Mouse (Mus musculus) embryonic facial prominence, embryonic 13.5 days (tissue): ENCODE results near the gene Psmb5. TPM values are rescaled to one million over a fixed set of nuclear protein-coding genes. Genes with fewer than 3 reads are reported as not detected.

Source experiments
- ATAC-seq: fragments of 200-750 bp; cut with Nextera tagmentation; 2 replicates; pipeline ENCODE4 v1.8.0; 2017; ENCODE audit warnings: low read depth; ENCODE audit not compliant: insufficient number of reproducible peaks, insufficient read depth, low FRiP score, low TSS enrichment
- H3K27ac ChIP-seq: fragments of 300-500 bp; sonication (generic); 2 replicates; pipeline ENCODE4 v1.5.1; 2015; ENCODE audit warnings: moderate library complexity, mild to moderate bottlenecking, inconsistent platforms
- H3K27me3 ChIP-seq: fragments of 300-500 bp; sonication (generic); 2 replicates; pipeline ENCODE4 v1.6.1; 2015; ENCODE audit warnings: mild to moderate bottlenecking, inconsistent platforms
- H3K36me3 ChIP-seq: fragments of 300-500 bp; sonication (generic); 2 replicates; pipeline ENCODE4 v1.6.1; 2015; ENCODE audit warnings: mild to moderate bottlenecking, inconsistent platforms
- H3K4me1 ChIP-seq: fragments of 300-500 bp; sonication (generic); 2 replicates; pipeline ENCODE4 v1.6.1; 2015; ENCODE audit warnings: inconsistent platforms
- H3K4me2 ChIP-seq: fragments of 300-500 bp; sonication (generic); 2 replicates; pipeline ENCODE4 v1.6.1; 2015; ENCODE audit warnings: moderate library complexity, mild to moderate bottlenecking, inconsistent platforms
- H3K4me3 ChIP-seq: fragments of 300-500 bp; sonication (generic); 2 replicates; pipeline ENCODE4 v1.5.1; 2015; ENCODE audit warnings: mild to moderate bottlenecking, inconsistent platforms
- H3K9ac ChIP-seq: fragments of 300-500 bp; sonication (generic); 2 replicates; pipeline ENCODE4 v1.6.1; 2015; ENCODE audit warnings: mild to moderate bottlenecking, inconsistent platforms
- H3K9me3 ChIP-seq: fragments of 300-500 bp; sonication (generic); 2 replicates; pipeline ENCODE4 v1.6.1; 2016; ENCODE audit warnings: inconsistent platforms
- WGBS: fragments of 180-500 bp; shearing (Covaris S2); methylation state at CpG from one replicate; pipeline ENCODE4 v1.1.7; 2015; ENCODE audit warnings: mixed read lengths; 5-methylcytosine and 5-hydroxymethylcytosine counted together
- polyA plus RNA-seq: library from polyadenylated mRNA; unstranded; fragments of >200 nt; fragmentation: Nextera tagmentation; extraction: Ambion mirVana; gene quantifications from 2 replicates; pipeline ENCODE4 v1.2.1, GENCODE M21; 2015

Gene Psmb5
- polyA plus RNA-seq: 390 and 393 TPM in 2 replicates

DNA sequence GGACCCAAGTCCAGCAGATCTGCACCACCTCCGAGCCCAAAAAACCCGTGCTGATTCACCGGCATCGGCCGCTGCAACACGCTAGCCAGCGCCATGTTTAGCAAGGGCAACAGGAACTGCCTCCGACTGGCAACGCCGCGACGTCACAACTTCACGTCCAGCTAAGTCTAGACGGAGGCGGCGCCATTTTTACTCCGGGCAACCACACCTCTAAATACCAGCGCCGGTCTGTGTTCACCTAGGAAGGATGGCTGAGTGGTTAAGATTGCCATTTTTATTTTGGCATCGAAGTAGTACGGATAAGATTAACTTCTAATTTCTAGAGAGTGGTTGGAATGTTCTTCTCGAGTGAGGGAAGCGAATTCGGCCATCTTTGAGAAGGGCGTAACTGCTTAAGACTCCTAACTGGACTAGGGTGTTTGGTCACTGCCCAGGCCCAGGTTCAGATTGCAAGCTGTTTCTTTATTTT lies at the start of gene Psmb5:
Gene Psmb5 (minus strand): TSS at position 126 of the 469 bp plus-strand sequence.
- peak; percentile 79 for ATAC-seq
- peak within 1 kb of the TSS; percentile 85 for H3K27ac ChIP-seq
- no peaks in the 10 kb centered on the region for H3K9me3 ChIP-seq
- H3K9ac ChIP-seq: peak within 1 kb of the TSS; percentile 94
- H3K36me3 ChIP-seq: peaks cover 29% of the 10 kb centered on the region
- H3K4me1 ChIP-seq: peaks cover 13% of the 10 kb centered on the region
- H3K27me3 ChIP-seq: no peaks in the 10 kb centered on the region
- peak within 1 kb of the TSS; percentile 77 for H3K4me3 ChIP-seq
- WGBS: under 1% methylated on average over 25 of the region's 25 CpGs
- H3K4me2 ChIP-seq: peak within 1 kb of the TSS; percentile 69

- no peak overlapping the region for H3K4me3 ChIP-seq
- H3K27me3 ChIP-seq: no peaks in the 10 kb centered on the region
- H3K4me1 ChIP-seq: no peaks in the 10 kb centered on the region
- H3K4me2 ChIP-seq: no peak overlapping the region
- ATAC-seq: no peak
- H3K27ac ChIP-seq: no peak overlapping the region
- 95% methylated on average over 10 of the region's 10 CpGs for WGBS
- H3K9me3 ChIP-seq: no peaks in the 10 kb centered on the region
- no peak overlapping the region for H3K9ac ChIP-seq
- H3K36me3 ChIP-seq: peaks cover 94% of the 10 kb centered on the region
Observed at GRCm38 (mm10) chr14:54664477-54665222, 46.8 kb upstream of the Psmb5 start.

- no peak overlapping the region for H3K27ac ChIP-seq
- WGBS: 84% methylated on average over 2 of the region's 2 CpGs
- peaks cover 96% of the 10 kb centered on the region for H3K36me3 ChIP-seq
- no peak for ATAC-seq
- H3K9ac ChIP-seq: no peak overlapping the region
- H3K4me2 ChIP-seq: no peak overlapping the region
- no peaks in the 10 kb centered on the region for H3K27me3 ChIP-seq
- H3K4me1 ChIP-seq: no peaks in the 10 kb centered on the region
- H3K4me3 ChIP-seq: no peak overlapping the region
- no peaks in the 10 kb centered on the region for H3K9me3 ChIP-seq
Observed at GRCm38 (mm10) chr14:54660009-54660408, 42.2 kb upstream of the Psmb5 start.

- Histone ChIP-seq H3K4me2 (peak overlapping the region; percentile 92), H3K4me3 (peak overlapping the region; percentile 75), H3K27ac (peak overlapping the region; percentile 83), H3K27me3 (no peaks in the 10 kb centered on the region), H3K9me3 (no peaks in the 10 kb centered on the region), H3K36me3 (peaks cover 62% of the 10 kb centered on the region), H3K4me1 (peaks cover 42% of the 10 kb centered on the region), H3K9ac (peak overlapping the region; percentile 89)
- ATAC-seq: peak; percentile 87
- WGBS: under 1% methylated on average over 12 of the region's 12 CpGs
Observed at GRCm38 (mm10) chr14:54653496-54653895, 35.7 kb upstream of the Psmb5 start.

DNA sequence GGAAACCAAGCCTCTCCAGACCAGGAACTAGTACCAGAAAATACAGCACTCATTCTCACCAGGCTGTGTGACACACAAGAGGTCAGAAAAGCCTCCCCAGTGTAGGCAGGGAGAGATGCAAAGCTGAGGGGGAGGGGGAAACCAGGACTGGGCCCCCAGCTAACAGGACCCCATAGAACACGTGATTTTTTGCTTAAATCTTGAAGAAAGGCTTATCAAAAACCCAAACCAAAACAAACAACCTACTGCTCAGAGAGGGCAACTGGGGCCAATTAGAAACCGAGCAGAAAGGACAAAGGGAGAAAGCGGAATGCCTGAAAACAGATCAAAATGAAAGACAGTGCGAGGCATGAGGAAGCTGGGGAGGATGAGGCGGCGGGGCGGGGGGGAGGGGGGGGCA lies 35.0 kb upstream of the Psmb5 start:
- Histone ChIP-seq H3K9me3 (no peaks in the 10 kb centered on the region), H3K36me3 (peaks cover 62% of the 10 kb centered on the region), H3K27me3 (no peaks in the 10 kb centered on the region), H3K27ac (peak overlapping the region; percentile 83), H3K4me2 (peak overlapping the region; percentile 92), H3K4me1 (peaks cover 42% of the 10 kb centered on the region), H3K9ac (peak overlapping the region; percentile 89), H3K4me3 (peak overlapping the region; percentile 75)
- WGBS: under 1% methylated on average over 6 of the region's 7 CpGs
- no peak for ATAC-seq

GRCm38 (mm10) chr14:54651556-54651955 lies 33.7 kb upstream of the Psmb5 start:
- no peaks in the 10 kb centered on the region for H3K27me3 ChIP-seq
- ATAC-seq: no peak
- peaks cover 63% of the 10 kb centered on the region for H3K36me3 ChIP-seq
- H3K4me2 ChIP-seq: peak overlapping the region; percentile 92
- H3K9me3 ChIP-seq: no peaks in the 10 kb centered on the region
- H3K9ac ChIP-seq: peak overlapping the region; percentile 46; the same call in 1 of the 2 replicates
- peaks cover 42% of the 10 kb centered on the region for H3K4me1 ChIP-seq
- H3K4me3 ChIP-seq: peak overlapping the region; percentile 75; the same call in 1 of the 2 replicates
- 75% methylated on average over 4 of the region's 4 CpGs for WGBS
- H3K27ac ChIP-seq: peak overlapping the region; percentile 83

GRCm38 (mm10) chr14:54650621-54651454 lies 33.0 kb upstream of the Psmb5 start:
- peaks cover 63% of the 10 kb centered on the region for H3K36me3 ChIP-seq
- no peaks in the 10 kb centered on the region for H3K9me3 ChIP-seq
- peaks cover 42% of the 10 kb centered on the region for H3K4me1 ChIP-seq
- no peak; the same call in 1 of the 2 replicates for ATAC-seq
- H3K4me2 ChIP-seq: peak overlapping the region; percentile 92; the same call in 1 of the 2 replicates
- no peak overlapping the region for H3K9ac ChIP-seq
- no peaks in the 10 kb centered on the region for H3K27me3 ChIP-seq
- H3K4me3 ChIP-seq: no peak overlapping the region
- no peak overlapping the region for H3K27ac ChIP-seq
- WGBS: 62% methylated on average over 23 of the region's 23 CpGs

GRCm38 (mm10) chr14:54647900-54648299 lies 30.1 kb upstream of the Psmb5 start:
- Histone ChIP-seq H3K36me3 (peaks cover 86% of the 10 kb centered on the region), H3K9ac (no peak overlapping the region), H3K4me2 (no peak overlapping the region), H3K27ac (no peak overlapping the region), H3K27me3 (no peaks in the 10 kb centered on the region), H3K9me3 (no peaks in the 10 kb centered on the region), H3K4me1 (peaks cover 34% of the 10 kb centered on the region), H3K4me3 (no peak overlapping the region)
- ATAC-seq: no peak
- 81% methylated on average over 4 of the region's 4 CpGs for WGBS

GRCm38 (mm10) chr14:54646898-54647636 lies 29.2 kb upstream of the Psmb5 start:
- Histone ChIP-seq H3K9ac (no peak overlapping the region), H3K4me3 (no peak overlapping the region), H3K36me3 (peaks cover 94% of the 10 kb centered on the region), H3K4me2 (no peak overlapping the region), H3K9me3 (no peaks in the 10 kb centered on the region), H3K27me3 (no peaks in the 10 kb centered on the region), H3K4me1 (peaks cover 27% of the 10 kb centered on the region), H3K27ac (no peak overlapping the region)
- no peak for ATAC-seq
- 93% methylated on average over 8 of the region's 8 CpGs for WGBS

DNA sequence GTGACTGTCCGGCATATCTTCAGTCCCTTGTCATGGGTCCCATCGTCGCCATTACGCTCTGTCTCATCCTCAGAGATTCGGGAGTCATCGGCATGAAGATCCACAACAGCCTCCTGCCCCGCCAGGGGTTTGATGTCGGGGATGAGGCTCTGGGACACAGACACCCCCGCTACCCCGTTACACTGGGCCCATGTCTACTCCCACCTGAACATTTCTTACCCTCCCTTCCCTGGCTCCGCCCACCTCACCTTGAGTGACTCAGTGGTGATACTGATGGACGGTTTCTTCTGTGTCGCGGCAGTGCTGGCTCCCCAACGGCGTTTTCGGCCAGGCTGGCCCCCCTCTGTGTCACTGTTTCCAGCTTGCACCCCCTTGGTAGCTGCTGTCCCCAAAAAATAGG lies 28.6 kb upstream of the Psmb5 start:
- H3K36me3 ChIP-seq: peaks cover 90% of the 10 kb centered on the region
- no peaks in the 10 kb centered on the region for H3K27me3 ChIP-seq
- H3K4me3 ChIP-seq: no peak overlapping the region
- H3K9ac ChIP-seq: no peak overlapping the region
- H3K4me1 ChIP-seq: peaks cover 21% of the 10 kb centered on the region
- WGBS: 94% methylated on average over 17 of the region's 17 CpGs
- no peak overlapping the region for H3K4me2 ChIP-seq
- H3K9me3 ChIP-seq: no peaks in the 10 kb centered on the region
- no peak for ATAC-seq
- no peak overlapping the region for H3K27ac ChIP-seq

DNA sequence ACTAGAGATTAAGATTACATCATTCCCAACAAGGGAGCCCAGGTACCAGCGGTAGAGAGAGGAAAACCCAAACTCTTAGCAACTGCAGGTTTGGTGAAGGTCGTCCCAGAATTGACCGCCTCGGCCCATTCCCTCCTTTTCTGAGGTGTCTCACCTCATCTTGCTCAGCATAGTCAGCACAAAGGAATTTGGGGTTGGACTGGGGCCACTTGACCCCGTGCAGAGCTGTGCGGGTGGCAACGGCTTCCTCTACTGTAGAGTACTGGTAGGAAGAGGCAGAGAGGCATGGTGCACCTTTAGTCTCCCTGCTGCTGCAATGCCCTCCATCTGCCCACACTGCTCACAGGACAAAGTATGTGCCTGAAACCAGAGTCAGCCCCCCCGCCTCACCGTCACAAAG lies 26.5 kb upstream of the Psmb5 start:
- no peak overlapping the region for H3K4me3 ChIP-seq
- WGBS: 86% methylated on average over 9 of the region's 9 CpGs
- H3K36me3 ChIP-seq: peaks cover 72% of the 10 kb centered on the region
- no peak for ATAC-seq
- no peak overlapping the region for H3K27ac ChIP-seq
- H3K4me2 ChIP-seq: no peak overlapping the region
- no peaks in the 10 kb centered on the region for H3K9me3 ChIP-seq
- H3K4me1 ChIP-seq: peaks cover 15% of the 10 kb centered on the region
- H3K9ac ChIP-seq: no peak overlapping the region
- no peaks in the 10 kb centered on the region for H3K27me3 ChIP-seq
